ENCODE assay signal across 13 mouse cellular contexts in the genomic region with DNA sequence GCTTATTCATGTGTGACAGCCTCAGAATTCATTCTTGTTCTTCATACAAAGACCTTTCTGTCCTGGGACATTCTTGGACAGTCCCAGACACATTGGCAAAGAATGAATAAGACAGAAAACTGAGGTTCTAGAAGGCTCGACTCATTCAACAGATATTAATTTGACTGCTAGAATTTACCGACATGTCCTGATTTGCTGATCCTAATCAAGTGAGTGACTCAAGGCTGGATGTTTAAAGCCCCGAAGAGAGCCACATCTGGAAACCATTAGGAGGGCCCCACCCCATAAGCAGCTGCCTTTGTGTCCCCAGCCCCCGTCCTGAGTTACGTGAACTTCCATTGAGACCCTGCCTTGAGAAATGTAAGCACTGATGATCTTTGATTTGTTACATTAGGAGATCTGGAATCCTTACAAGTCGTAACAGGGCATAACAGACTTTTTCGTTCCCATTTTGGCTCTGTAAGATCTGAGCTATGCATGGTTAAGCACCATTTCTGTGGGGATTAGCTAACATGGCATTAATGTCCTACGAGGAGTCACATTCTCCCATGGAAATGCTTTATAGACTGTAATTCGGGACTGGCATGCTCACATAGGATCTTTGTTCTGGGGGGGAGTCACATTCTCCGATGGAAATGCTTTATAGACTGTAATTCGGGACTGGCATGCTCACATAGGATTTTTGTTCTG.
DNase-seq lines count a peak whose midpoint lies in the region; ATAC-seq and TF ChIP-seq lines count a peak whose summit lies in the region.
"Had no signal": no experiment of that assay in that cellular context is flagged by ENCODE, and none has a peak within 500 bp of the region (broad histone marks: within the 10 kb centered on the region; RNA-seq: fewer than 3 reads in every experiment).

No protein-coding gene starts in this region.

- TF ChIP-seq CTCF in intestine, postnatal 0 days (IDR thresholded peaks at IDR 0.05; ENCODE audit: low read depth), result no peak

- H3K9ac ChIP-seq in intestine, embryonic 15.5 days, result no peak overlapping the region
- no peak overlapping the region for H3K9ac ChIP-seq in intestine, postnatal 0 days (ENCODE audit: low read depth, low read length)
- H3K9ac ChIP-seq: forebrain, embryonic 15.5 days; hindbrain, embryonic 15.5 days had no signal

- H3K36me3 ChIP-seq in intestine, embryonic 15.5 days, result no peaks in the 10 kb centered on the region
- H3K36me3 ChIP-seq in intestine, postnatal 0 days (ENCODE audit: control insufficient read depth, insufficient read depth), result no peaks in the 10 kb centered on the region
- no peaks in the 10 kb centered on the region for H3K36me3 ChIP-seq in limb, embryonic 10.5 days
- H3K36me3 ChIP-seq: forebrain, embryonic 15.5 days; hindbrain, embryonic 15.5 days had no signal

- no peaks in the 10 kb centered on the region for H3K9me3 ChIP-seq in intestine, embryonic 15.5 days
- no peaks in the 10 kb centered on the region for H3K9me3 ChIP-seq in intestine, postnatal 0 days (ENCODE audit: control insufficient read depth)
- no peaks in the 10 kb centered on the region for H3K9me3 ChIP-seq in limb, embryonic 10.5 days (replicated peaks)
- H3K9me3 ChIP-seq: forebrain, embryonic 15.5 days; hindbrain, embryonic 15.5 days had no signal

- H3K4me3 ChIP-seq in intestine, embryonic 15.5 days (replicated peaks), result no peak overlapping the region
- H3K4me3 ChIP-seq in intestine, postnatal 0 days (ENCODE audit: low read depth, low read length), result no peak overlapping the region
- H3K4me3 ChIP-seq in limb, embryonic 10.5 days, result peak overlapping the region; percentile 24; the same call in 1 of the 2 replicates
- H3K4me3 ChIP-seq: forebrain, embryonic 15.5 days; hindbrain, embryonic 15.5 days had no signal

- H3K27ac ChIP-seq in intestine, embryonic 15.5 days, result no peak overlapping the region
- no peak overlapping the region for H3K27ac ChIP-seq in intestine, postnatal 0 days (ENCODE audit: low read depth, low read length)
- H3K27ac ChIP-seq in limb, embryonic 10.5 days, result peak overlapping the region; percentile 71
- H3K27ac ChIP-seq: forebrain, embryonic 15.5 days; hindbrain, embryonic 15.5 days had no signal

- 0 out of 2 replicates have a peak, but pooled peaks have one; percentile 20 for ATAC-seq in intestine, embryonic 15.5 days
- no peak for ATAC-seq in intestine, postnatal 0 days
- ATAC-seq: forebrain, embryonic 15.5 days had no signal

- WGBS in intestine, embryonic 15.5 days, result 50% methylated on average over 11 of the region's 11 CpGs
- WGBS in intestine, postnatal 0 days, result 59% methylated on average over 11 of the region's 11 CpGs
- 35% methylated on average over 11 of the region's 11 CpGs for WGBS in limb, embryonic 10.5 days

- H3K27me3 ChIP-seq in intestine, embryonic 15.5 days (replicated peaks), result no peaks in the 10 kb centered on the region
- no peaks in the 10 kb centered on the region for H3K27me3 ChIP-seq in intestine, postnatal 0 days (replicated peaks; ENCODE audit: control insufficient read depth, insufficient read depth, low read length)
- H3K27me3 ChIP-seq in limb, embryonic 10.5 days (ENCODE audit: low read depth, poor library complexity, severe bottlenecking), result no peaks in the 10 kb centered on the region
- H3K27me3 ChIP-seq: forebrain, embryonic 15.5 days; hindbrain, embryonic 15.5 days had no signal

- peak; percentile 37 for DNase-seq in 3134 (ENCODE audit: extremely low read depth, insufficient read length, low spot score)
- DNase-seq in embryo, embryonic 11 days, result peak; percentile 79
- peak; percentile 68 for DNase-seq in limb, embryonic 10.5 days (ENCODE audit: low spot score)
- no peak for DNase-seq in layer of hippocampus, adult 18-20 months (ENCODE audit: low spot score in 2 of 2)
- no peak for DNase-seq in gastrocnemius, postnatal 10 days
- no peak for DNase-seq in ovary, postnatal 10 days (ENCODE audit: low spot score)
- DNase-seq: cerebellum, adult 9-10 months; heart, adult 11 months; lung, adult 18-20 months had no signal

- H3K4me2 ChIP-seq in intestine, embryonic 15.5 days (replicated peaks), result no peak overlapping the region
- no peak overlapping the region for H3K4me2 ChIP-seq in intestine, postnatal 0 days (replicated peaks; ENCODE audit: low read depth)
- H3K4me2 ChIP-seq: forebrain, embryonic 15.5 days; hindbrain, embryonic 15.5 days had no signal

- H3K4me1 ChIP-seq in intestine, embryonic 15.5 days (replicated peaks), result no peaks in the 10 kb centered on the region
- H3K4me1 ChIP-seq in intestine, postnatal 0 days (replicated peaks; ENCODE audit: control insufficient read depth, insufficient read depth, low read length), result no peaks in the 10 kb centered on the region
- peaks cover 28% of the 10 kb centered on the region for H3K4me1 ChIP-seq in limb, embryonic 10.5 days

Comparison
In these comparisons a context has a peak if more than half of its experiments do, and no peak if none do; other contexts are left out.
1. DNase-seq: peak in 3134 (single experiment), embryo, embryonic 11 days (single experiment) and limb, embryonic 10.5 days (single experiment); none in layer of hippocampus, adult 18-20 months (0 of 2), gastrocnemius, postnatal 10 days (single experiment) and ovary, postnatal 10 days (single experiment).